Mouse (Mus musculus): ENCODE data around the gene Lrrc71.

Gene Lrrc71

GRCm38 (mm10) chr3:87725396-87726160 lies 22.8 kb downstream of the Lrrc71 start:
- DNase-seq (ENCODE audit: extremely low spot score, low read depth, low spot score), result no peak

GRCm38 (mm10) chr3:87724556-87724955 lies 23.9 kb downstream of the Lrrc71 start:
- no peak for DNase-seq (ENCODE audit: extremely low spot score, low read depth, low spot score)

- no peak for DNase-seq (ENCODE audit: extremely low spot score, low read depth, low spot score)
Measured at GRCm38 (mm10) chr3:87718525-87718924, 29.9 kb downstream of the Lrrc71 start.
